Mouse (Mus musculus): Measurements from ENCODE around the gene Ptprh. TPM values are rescaled to one million over a fixed set of nuclear protein-coding genes. Genes with fewer than 3 reads are reported as not detected.
"Not testable (repeated sequence)": the region's sequence is repeated elsewhere in the genome, so short reads cannot be mapped to it uniquely, and the experiment has no call there.

Gene Ptprh
- polyA plus RNA-seq, 1 experiment from 2014 or later = 0.08 TPM

DNA sequence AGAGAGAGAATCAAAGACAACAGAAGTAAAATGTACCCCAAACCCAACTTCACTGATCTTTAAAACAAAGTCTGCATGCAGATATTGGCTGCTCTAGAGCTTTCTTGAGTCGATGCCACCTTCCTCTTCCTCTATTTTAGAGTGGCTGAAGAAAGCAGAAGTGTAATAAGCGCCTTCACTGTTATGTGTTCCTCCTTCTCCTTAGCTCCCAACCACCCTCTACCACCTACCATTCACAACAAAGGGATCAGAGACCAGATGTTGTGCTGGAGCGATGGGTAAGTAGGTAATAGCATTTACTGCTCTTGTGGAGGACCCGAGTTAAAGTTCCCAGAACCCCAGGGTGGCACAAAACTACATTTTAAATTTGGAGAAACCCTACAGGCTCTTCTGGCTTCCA is 6.8 kb downstream of the Ptprh start:
- 74% methylated on average over 4 of the region's 4 CpGs for WGBS
- not testable (repeated sequence) for ATAC-seq (replicated peaks; ENCODE audit: low FRiP score); H3K36me3 ChIP-seq; H3K9ac ChIP-seq; H3K4me2 ChIP-seq; H3K9me3 ChIP-seq (replicated peaks); H3K4me1 ChIP-seq; H3K4me3 ChIP-seq (replicated peaks); H3K27ac ChIP-seq; H3K27me3 ChIP-seq

DNA sequence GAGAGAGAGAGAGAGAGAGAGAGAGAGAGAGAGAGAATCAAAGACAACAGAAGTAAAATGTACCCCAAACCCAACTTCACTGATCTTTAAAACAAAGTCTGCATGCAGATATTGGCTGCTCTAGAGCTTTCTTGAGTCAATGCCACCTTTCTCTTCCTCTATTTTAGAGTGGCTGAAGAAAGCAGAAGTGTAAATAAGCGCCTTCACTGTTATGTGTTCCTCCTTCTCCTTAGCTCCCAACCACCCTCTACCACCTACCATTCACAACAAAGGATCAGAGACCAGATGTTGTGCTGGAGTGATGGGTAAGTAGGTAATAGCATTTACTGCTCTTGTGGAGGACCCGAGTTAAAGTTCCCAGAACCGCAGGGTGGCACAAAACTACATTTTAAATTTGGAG is 22.4 kb downstream of the Ptprh start:
- H3K36me3 ChIP-seq; H3K4me2 ChIP-seq; H3K4me1 ChIP-seq; H3K4me3 ChIP-seq (replicated peaks); H3K9me3 ChIP-seq (replicated peaks); ATAC-seq (replicated peaks; ENCODE audit: low FRiP score); H3K27ac ChIP-seq; H3K27me3 ChIP-seq; H3K9ac ChIP-seq: not testable (repeated sequence)
- WGBS = 80% methylated on average over 3 of the region's 3 CpGs

DNA sequence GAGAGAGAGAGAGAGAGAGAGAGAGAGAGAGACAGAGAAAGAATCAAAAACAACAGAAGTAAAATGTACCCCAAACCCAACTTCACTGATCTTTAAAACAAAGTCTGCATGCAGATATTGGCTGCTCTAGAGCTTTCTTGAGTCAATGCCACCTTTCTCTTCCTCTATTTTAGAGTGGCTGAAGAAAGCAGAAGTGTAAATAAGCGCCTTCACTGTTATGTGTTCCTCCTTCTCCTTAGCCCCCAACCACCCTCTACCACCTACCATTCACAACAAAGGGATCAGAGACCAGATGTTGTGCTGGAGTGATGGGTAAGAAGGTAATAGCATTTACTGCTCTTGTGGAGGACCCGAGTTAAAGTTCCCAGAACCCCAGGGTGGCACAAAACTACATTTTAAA is 31.5 kb downstream of the Ptprh start:
- H3K4me1 ChIP-seq; H3K4me3 ChIP-seq (replicated peaks); H3K27ac ChIP-seq; H3K36me3 ChIP-seq; H3K27me3 ChIP-seq; H3K9me3 ChIP-seq (replicated peaks); H3K9ac ChIP-seq; H3K4me2 ChIP-seq; ATAC-seq (replicated peaks; ENCODE audit: low FRiP score): not testable (repeated sequence)
- 64% methylated on average over 2 of the region's 2 CpGs for WGBS

DNA sequence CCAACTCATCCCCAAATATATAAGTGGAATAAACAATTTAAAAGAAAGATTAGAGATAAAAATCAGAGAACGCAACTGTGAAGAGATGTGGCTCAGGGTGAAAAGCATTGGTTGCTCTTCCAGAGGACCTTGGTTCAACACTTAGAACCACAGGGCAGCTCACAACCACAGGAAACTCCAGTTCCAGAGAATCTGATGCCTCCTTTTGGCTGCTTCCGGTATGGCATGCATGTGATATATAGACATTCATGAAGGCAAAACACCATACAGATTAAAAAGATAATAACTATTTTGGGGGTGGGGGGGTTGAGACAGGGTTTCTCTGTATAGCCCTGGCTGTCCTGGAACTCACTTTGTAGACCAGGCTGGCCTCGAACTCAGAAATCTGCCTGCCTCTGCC is 41.2 kb downstream of the Ptprh start:
- WGBS = 95% methylated on average over 3 of the region's 3 CpGs
- Histone ChIP-seq H3K27ac (no peak overlapping the region), H3K9ac (no peak overlapping the region), H3K27me3 (no peaks in the 10 kb centered on the region), H3K4me3 (replicated peaks) (no peak overlapping the region), H3K36me3 (no peaks in the 10 kb centered on the region), H3K4me2 (no peak overlapping the region), H3K9me3 (replicated peaks) (no peaks in the 10 kb centered on the region), H3K4me1 (no peaks in the 10 kb centered on the region)
- ATAC-seq (replicated peaks; ENCODE audit: low FRiP score) = no peak

DNA sequence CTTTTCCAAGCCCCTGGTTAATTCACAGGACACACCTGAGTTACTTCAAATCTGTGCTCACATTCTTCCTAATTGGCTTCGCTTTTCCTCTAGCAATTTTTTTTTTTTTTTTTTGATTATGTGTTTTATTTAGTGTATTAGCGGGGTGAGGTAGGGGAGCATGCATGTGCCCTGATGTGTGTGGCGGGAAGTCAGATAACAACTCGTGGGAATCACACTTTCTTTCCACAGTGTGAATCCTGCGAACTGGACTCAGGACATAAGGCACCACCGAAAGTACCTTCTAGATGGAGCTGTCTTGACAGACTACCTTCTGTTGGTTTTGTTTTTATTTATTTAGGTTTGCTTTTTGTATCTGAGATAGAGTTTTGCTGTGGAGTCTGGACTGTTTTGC is 46.7 kb downstream of the Ptprh start:
- H3K4me3 ChIP-seq (replicated peaks) = no peak overlapping the region
- H3K36me3 ChIP-seq = no peaks in the 10 kb centered on the region

DNA sequence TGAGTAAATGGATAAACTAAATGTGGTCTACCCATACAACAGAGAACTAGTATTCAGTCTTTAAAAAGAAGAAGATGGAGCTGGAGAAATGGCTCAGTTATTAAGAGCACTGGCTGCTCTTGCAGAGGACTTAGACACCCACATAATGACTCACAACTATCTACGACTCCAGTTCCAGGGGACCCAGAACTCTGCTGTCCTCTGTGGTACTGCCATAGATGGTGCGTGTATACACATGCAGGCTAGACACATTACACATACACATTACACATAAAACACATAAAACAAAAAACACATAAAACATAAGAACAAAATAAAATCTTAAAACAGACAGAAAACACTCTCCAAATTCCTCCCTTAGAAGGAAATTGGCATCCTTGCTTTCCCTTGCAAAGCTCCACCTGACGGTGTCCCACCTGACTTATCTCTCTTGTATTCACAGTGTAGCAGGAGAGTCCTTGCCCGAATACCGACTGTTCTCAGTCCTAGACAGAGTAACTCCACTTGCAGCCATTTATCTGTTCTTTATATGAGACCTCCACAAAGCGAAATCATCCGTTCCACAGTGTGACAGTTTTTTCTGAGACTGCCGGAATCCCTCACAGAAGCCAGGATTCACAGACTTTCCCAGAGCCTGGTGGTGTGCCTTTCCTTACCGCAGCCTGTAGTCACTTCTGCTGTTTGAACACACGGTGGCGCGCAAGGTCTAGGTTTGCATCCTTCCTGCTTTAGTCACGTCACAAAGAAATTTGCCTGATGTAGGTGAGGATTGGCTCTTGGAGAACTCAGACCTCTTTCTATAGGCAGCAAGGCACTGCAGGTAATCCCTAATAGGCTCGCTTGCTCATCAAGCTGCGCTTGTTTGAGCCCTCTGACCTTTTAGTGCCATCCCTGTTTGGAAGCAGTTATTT is 47.3 kb downstream of the Ptprh start:
- ATAC-seq (replicated peaks; ENCODE audit: low FRiP score) = peak; percentile 86
- H3K4me3 ChIP-seq (replicated peaks) = no peak overlapping the region
- H3K27ac ChIP-seq = no peak overlapping the region

More for the DNA sequence above, 46.7 kb downstream of the Ptprh start:
- no peak overlapping the region for H3K27ac ChIP-seq
- no peaks in the 10 kb centered on the region for H3K4me1 ChIP-seq
- no peak for ATAC-seq (replicated peaks; ENCODE audit: low FRiP score)
- 0 out of 2 replicates have a peak overlapping the region, but pooled peaks have one; percentile 14 for H3K4me2 ChIP-seq
- WGBS = 74% methylated on average over 6 of the region's 6 CpGs
- no peak overlapping the region for H3K9ac ChIP-seq
- no peaks in the 10 kb centered on the region for H3K9me3 ChIP-seq (replicated peaks)
- 0 out of 2 replicates have a peak, but pooled peaks cover 3% of the 10 kb centered on the region for H3K27me3 ChIP-seq

DNA sequence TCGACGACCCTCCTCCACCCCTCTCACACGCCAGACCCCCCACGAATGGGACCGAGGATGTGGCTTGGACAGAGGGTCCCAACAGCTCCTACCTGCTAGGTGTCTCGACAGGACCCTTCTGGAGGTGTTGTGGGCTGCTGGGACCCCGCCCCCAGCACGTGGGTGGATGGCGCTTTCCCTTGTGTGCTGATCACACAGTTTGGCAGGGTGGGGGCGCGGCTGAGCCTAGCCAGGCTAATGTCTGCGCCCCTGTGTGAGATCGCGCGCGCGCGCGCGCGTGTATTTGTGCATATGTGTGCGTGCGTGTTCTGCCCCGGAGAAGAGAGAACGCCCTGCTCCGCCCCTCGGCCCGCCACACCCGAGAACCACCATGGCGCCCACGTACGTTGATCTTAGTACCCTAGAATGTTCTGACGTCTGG is 56.6 kb downstream of the Ptprh start, which contains the start of gene Syt5:
Gene Syt5, minus strand, starts transcription at position 321 of the 421 bp plus-strand sequence.
- Histone ChIP-seq H3K9me3 (replicated peaks) (no peaks in the 10 kb centered on the region), H3K4me2 (peak within 1 kb of the TSS; percentile 75), H3K27me3 (peaks cover 9% of the 10 kb centered on the region), H3K36me3 (no peaks in the 10 kb centered on the region), H3K9ac (peak within 1 kb of the TSS; percentile 33), H3K4me3 (replicated peaks) (peak within 1 kb of the TSS; percentile 40), H3K4me1 (peaks cover 16% of the 10 kb centered on the region), H3K27ac (no peak within 1 kb of the TSS)
- ATAC-seq (replicated peaks; ENCODE audit: low FRiP score) = peak; percentile 65
- WGBS = 6% methylated on average over 33 of the region's 33 CpGs

More for the DNA sequence above, 47.3 kb downstream of the Ptprh start:
- H3K4me2 ChIP-seq = 0 out of 2 replicates have a peak overlapping the region, but pooled peaks have one; percentile 14
- 0 out of 2 replicates have a peak, but pooled peaks cover 3% of the 10 kb centered on the region for H3K27me3 ChIP-seq
- no peaks in the 10 kb centered on the region for H3K4me1 ChIP-seq
- no peaks in the 10 kb centered on the region for H3K36me3 ChIP-seq
- no peaks in the 10 kb centered on the region for H3K9me3 ChIP-seq (replicated peaks)
- H3K9ac ChIP-seq = no peak overlapping the region
- 23% methylated on average over 15 of the region's 15 CpGs for WGBS

DNA sequence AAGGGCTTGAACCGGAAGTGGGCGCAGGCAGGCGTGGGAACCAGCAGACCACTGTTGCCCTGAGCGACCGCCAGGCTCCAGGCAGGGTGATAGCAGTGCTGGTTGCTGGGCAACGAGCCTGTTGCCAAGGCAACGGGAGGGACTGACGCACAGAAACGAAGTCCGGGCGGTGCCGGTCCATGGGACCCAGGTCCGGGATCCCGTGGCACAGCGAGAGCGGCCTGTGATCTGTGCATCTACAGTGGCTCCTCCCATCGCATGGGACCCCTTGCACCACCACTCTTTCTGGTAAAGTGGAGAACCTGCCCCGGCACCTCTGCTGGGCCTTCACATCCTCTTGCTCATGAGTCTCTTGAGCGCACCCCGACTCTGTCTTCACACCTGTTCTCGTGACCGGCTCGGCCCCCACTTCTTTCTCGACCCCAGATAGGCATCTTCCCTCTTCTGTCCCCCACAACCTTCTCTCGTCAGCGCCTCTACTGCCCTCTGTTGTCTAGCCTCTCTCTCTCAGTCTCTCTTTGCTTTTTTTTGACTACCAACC is 57.2 kb downstream of the Ptprh start:
- Histone ChIP-seq H3K27me3 (peaks cover 9% of the 10 kb centered on the region), H3K9ac (peak overlapping the region; percentile 33; the same call in 1 of the 2 replicates), H3K4me3 (replicated peaks) (peak overlapping the region; percentile 40), H3K4me2 (peak overlapping the region; percentile 75), H3K4me1 (peaks cover 16% of the 10 kb centered on the region), H3K36me3 (no peaks in the 10 kb centered on the region), H3K27ac (no peak overlapping the region), H3K9me3 (replicated peaks) (no peaks in the 10 kb centered on the region)
- 3% methylated on average over 26 of the region's 26 CpGs for WGBS
- peak; percentile 79 for ATAC-seq (replicated peaks; ENCODE audit: low FRiP score)

DNA sequence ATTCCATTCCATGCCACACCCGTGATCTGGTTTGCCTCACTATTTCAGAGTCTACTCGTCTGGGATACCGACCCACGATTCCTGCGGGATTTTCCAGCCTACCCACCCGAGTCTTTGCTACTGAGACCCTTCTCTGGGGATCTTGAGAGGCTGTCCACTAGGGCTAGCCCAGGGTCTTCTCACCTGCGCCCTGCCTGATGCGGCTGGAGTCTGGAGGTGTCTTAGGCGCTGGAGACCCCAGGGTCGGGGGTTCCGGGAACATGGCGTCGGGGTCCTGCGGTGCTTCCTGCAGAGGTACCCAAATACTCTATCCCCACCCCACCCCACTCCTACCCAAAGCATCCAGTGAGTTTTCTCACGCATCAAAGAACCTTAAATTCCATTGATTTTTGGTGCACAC is 57.8 kb downstream of the Ptprh start:
- Histone ChIP-seq H3K4me3 (replicated peaks) (no peak overlapping the region), H3K9me3 (replicated peaks) (no peaks in the 10 kb centered on the region), H3K4me2 (peak overlapping the region; percentile 75), H3K27ac (no peak overlapping the region), H3K36me3 (no peaks in the 10 kb centered on the region), H3K27me3 (peaks cover 9% of the 10 kb centered on the region), H3K9ac (no peak overlapping the region), H3K4me1 (peaks cover 16% of the 10 kb centered on the region)
- peak; percentile 16; the same call in 1 of the 2 replicates for ATAC-seq (replicated peaks; ENCODE audit: low FRiP score)
- 75% methylated on average over 15 of the region's 15 CpGs for WGBS

DNA sequence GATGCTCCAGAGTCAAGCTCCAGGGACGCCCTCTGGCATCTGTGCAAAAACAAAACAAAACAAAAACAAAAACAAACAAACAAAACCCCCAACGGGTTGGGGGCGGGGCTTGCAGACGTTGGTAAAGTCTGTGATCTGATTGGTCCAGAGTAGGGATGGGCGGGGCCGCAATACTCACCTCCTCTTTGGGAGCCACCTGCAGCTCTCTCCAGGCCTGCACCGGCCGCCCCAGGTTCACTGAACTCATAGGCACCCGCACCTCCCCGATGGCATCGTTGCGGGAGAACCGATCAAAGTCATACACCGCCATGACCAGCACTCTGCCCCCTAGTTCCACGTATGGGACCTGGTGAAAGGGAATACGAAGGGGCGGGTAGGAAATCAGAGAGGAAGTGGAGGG is 61.8 kb downstream of the Ptprh start:
- WGBS = 39% methylated on average over 17 of the region's 17 CpGs

DNA sequence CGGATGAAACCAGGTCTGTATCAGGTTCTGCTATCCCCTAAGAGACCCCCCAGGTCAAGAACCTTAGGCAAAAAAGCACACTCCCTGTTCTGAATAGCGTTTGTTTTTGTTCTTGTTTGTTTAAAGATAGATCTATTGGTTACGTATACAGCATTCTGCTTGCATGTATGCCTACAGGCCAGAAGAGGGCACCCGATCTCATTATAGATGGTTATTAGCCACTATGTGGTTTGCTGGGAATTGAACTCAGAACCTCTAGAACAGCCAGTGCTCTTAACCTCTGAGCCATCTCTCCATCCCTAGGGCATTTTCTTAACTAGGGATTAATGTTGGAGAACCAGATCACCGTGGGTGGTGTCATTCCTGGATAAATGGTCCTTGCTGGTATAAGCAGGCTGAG is 62.5 kb downstream of the Ptprh start:
- WGBS = 72% methylated on average over 5 of the region's 5 CpGs
- Histone ChIP-seq H3K27ac (no peak overlapping the region), H3K4me1 (peaks cover 4% of the 10 kb centered on the region), H3K36me3 (no peaks in the 10 kb centered on the region), H3K4me3 (replicated peaks) (no peak overlapping the region), H3K9me3 (replicated peaks) (no peaks in the 10 kb centered on the region), H3K27me3 (peaks cover under 1% of the 10 kb centered on the region; the same call in 1 of the 2 replicates), H3K9ac (no peak overlapping the region), H3K4me2 (no peak overlapping the region)
- ATAC-seq (replicated peaks; ENCODE audit: low FRiP score) = no peak

More for the DNA sequence above, 61.8 kb downstream of the Ptprh start:
- peaks cover 6% of the 10 kb centered on the region for H3K27me3 ChIP-seq
- H3K4me1 ChIP-seq = peaks cover 10% of the 10 kb centered on the region
- no peaks in the 10 kb centered on the region for H3K9me3 ChIP-seq (replicated peaks)
- H3K4me3 ChIP-seq (replicated peaks) = no peak overlapping the region
- ATAC-seq (replicated peaks; ENCODE audit: low FRiP score) = no peak
- H3K27ac ChIP-seq = no peak overlapping the region
- no peaks in the 10 kb centered on the region for H3K36me3 ChIP-seq
- H3K4me2 ChIP-seq = no peak overlapping the region
- no peak overlapping the region for H3K9ac ChIP-seq

DNA sequence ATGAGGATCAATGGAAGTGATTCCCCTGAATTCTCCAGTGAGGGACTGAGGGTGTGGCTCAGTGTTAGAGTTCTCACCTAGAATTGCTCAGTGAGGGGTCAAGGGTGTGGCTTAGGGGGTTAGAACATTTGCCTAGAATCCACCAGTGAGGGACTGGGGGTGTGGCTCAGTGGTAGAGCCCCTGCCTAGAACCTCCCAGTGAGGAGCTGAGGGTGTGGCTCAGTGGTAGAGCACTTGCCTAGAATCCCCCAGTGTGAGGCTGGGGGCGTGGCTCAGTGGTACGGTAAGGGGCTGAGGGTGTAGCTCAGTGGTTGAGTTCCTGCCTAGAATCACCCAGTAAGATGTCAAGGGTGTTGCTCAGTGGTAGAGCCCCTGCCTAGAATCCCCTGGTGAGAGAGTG is 64.8 kb downstream of the Ptprh start:
- 67% methylated on average over 2 of the region's 2 CpGs for WGBS

More for the DNA sequence above, 64.8 kb downstream of the Ptprh start:
- Histone ChIP-seq H3K27me3 (no peaks in the 10 kb centered on the region), H3K36me3 (no peaks in the 10 kb centered on the region), H3K27ac (no peak overlapping the region), H3K9me3 (replicated peaks) (no peaks in the 10 kb centered on the region), H3K4me2 (no peak overlapping the region), H3K9ac (no peak overlapping the region), H3K4me1 (no peaks in the 10 kb centered on the region), H3K4me3 (replicated peaks) (no peak overlapping the region)
- no peak for ATAC-seq (replicated peaks; ENCODE audit: low FRiP score)
